Mouse (Mus musculus) bone marrow macrophage, adult 2 months (primary cell): ENCODE measurements around the gene Tmem88.

Experiments used
- CTCF ChIP-seq: IDR thresholded peaks from 2 replicates; pipeline ENCODE4 v1.5.1; 2012; ENCODE audit warnings: low read depth, mild to moderate bottlenecking, low read length, moderate library complexity
- POLR2A ChIP-seq: IDR thresholded peaks from 2 replicates; pipeline ENCODE4 v1.6.1; 2012; ENCODE audit warnings: mild to moderate bottlenecking, low read depth, low read length, borderline replicate concordance

DNA sequence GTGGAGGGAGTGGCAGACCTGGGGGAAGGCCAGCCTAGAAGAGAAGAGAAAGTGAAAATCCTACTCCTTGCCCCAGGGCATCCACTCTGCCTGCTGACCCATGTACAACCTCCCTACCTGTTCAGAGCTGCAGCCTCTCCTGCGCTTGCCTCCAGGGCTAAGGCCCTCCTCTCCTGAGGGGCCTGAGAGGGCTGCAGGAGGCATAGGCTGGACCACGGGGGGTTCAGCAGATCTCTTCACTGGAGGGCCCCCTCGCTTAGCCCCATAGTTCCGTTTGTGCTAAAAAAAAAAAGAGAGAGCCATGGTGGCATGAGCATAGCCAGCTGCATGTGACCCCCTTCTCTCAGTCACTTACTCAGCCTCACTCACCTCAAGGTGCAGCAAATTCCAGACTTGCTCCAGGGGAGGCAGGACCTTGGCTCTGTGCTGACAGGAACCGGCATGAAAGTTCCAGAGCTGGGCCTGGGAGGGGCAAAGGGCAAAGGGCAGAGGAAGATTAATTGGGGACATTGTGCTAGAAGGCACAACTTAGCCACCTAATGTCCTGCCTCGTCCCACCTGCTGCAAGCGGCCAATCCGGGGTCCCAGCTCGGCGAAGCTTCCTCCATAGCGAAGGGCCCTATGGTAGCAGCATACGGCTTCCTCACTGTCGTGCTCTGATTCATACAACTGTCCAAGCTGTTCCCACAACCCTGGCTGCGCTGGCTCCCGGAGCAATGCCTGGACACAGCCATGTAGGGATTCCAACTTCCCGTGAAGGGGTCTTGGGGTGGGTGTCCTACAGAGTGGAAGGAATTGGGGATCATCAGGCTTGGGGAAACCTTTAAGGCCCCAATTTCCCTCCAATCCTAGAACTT is 9.1 kb upstream of the Tmem88 start:
- TF ChIP-seq POLR2A = no peak
- TF ChIP-seq CTCF = no peak
